Mouse (Mus musculus): ENCODE results near the gene Sppl3. TPM values are rescaled to one million over a fixed set of nuclear protein-coding genes. Genes with fewer than 3 reads are reported as not detected.

Gene Sppl3
- total RNA-seq, 2 experiments from 2014 or later = 80.5 to 81.7 TPM

GRCm38 (mm10) chr5:115127421-115128179 is 116.7 kb downstream of the Sppl3 start:
- no peak for DNase-seq

GRCm38 (mm10) chr5:115129328-115129727 is 118.4 kb downstream of the Sppl3 start:
- DNase-seq = no peak

GRCm38 (mm10) chr5:115132465-115132864 is 121.5 kb downstream of the Sppl3 start:
- DNase-seq = no peak

- no peak for DNase-seq
Observed at GRCm38 (mm10) chr5:115133358-115134066, 122.6 kb downstream of the Sppl3 start.

GRCm38 (mm10) chr5:115134234-115135165 is 123.6 kb downstream of the Sppl3 start, which contains the start of gene Unc119b:
Unc119b (minus strand) TSS chr5:115134975.
- DNase-seq = peak; percentile 86 to 89

- DNase-seq = no peak
Observed at GRCm38 (mm10) chr5:115139124-115139523, 128.2 kb downstream of the Sppl3 start.

- DNase-seq = no peak
Observed at GRCm38 (mm10) chr5:115140726-115141125, 129.8 kb downstream of the Sppl3 start.

GRCm38 (mm10) chr5:115142166-115142697 is 131.3 kb downstream of the Sppl3 start:
- no peak for DNase-seq

- DNase-seq = peak; percentile 44 to 53
Observed at GRCm38 (mm10) chr5:115143552-115143951, 132.6 kb downstream of the Sppl3 start.

- DNase-seq = no peak
Observed at GRCm38 (mm10) chr5:115144471-115144870, 133.5 kb downstream of the Sppl3 start.

GRCm38 (mm10) chr5:115145253-115145968 is 134.5 kb downstream of the Sppl3 start:
- no peak for DNase-seq

- DNase-seq = no peak
Observed at GRCm38 (mm10) chr5:115145976-115146746, 135.2 kb downstream of the Sppl3 start.

GRCm38 (mm10) chr5:115146747-115147130 is 135.8 kb downstream of the Sppl3 start:
- DNase-seq = no peak

- no peak for DNase-seq
Observed at GRCm38 (mm10) chr5:115147388-115147787, 136.5 kb downstream of the Sppl3 start.

- DNase-seq = no peak
Observed at GRCm38 (mm10) chr5:115148378-115148777, 137.4 kb downstream of the Sppl3 start.

Other genes with a start within 250 kb of the Sppl3 start
- 10 to 100 TPM; 37.2 to 47.9 TPM for gene Ankrd13a, start 236.5 kb upstream of the Sppl3 start, total RNA-seq (2021)
- 10 to 100 TPM; 42.4 to 45.4 TPM for gene Git2, start 235.6 kb upstream of the Sppl3 start, total RNA-seq (2021)
- 100 to 1,000 TPM; 156 to 157 TPM for gene 1500011B03Rik, start 187.7 kb upstream of the Sppl3 start, total RNA-seq (2021)
- gene 4930519G04Rik, start 157.5 kb upstream of the Sppl3 start, total RNA-seq (2021) = not detected
- under 1 TPM; 0.72 to 0.76 TPM for gene Gm9936, start 152.5 kb upstream of the Sppl3 start, total RNA-seq (2021)
- 1 to 10 TPM; 1.4 to 2.4 TPM for gene Oasl2, start 114.2 kb upstream of the Sppl3 start, total RNA-seq (2021)
- not detected for gene Oasl1, start 87.9 kb upstream of the Sppl3 start, total RNA-seq (2021)
- 100 to 1,000 TPM; 185 to 227 TPM for gene 2210016L21Rik, start 69.0 kb upstream of the Sppl3 start, total RNA-seq (2021)
- gene Hnf1a, start 40.0 kb upstream of the Sppl3 start, total RNA-seq (2021) = not detected
- gene Gm10401, start 87.2 kb downstream of the Sppl3 start, total RNA-seq (2021) = not detected
- 10 to 100 TPM in 1 of 2 experiments, 1 to 10 TPM in 1; 8.8 to 10.3 TPM for gene Acads, start 108.2 kb downstream of the Sppl3 start, total RNA-seq (2021)
- 10 to 100 TPM; 31.5 TPM for gene Unc119b, start 123.8 kb downstream of the Sppl3 start, total RNA-seq (2021)
- 10 to 100 TPM; 92.7 to 96.4 TPM for gene Mlec, start 147.0 kb downstream of the Sppl3 start, total RNA-seq (2021)
- 100 to 1,000 TPM; 122 to 139 TPM for gene Cabp1, start 183.2 kb downstream of the Sppl3 start, total RNA-seq (2021)
- 100 to 1,000 TPM; 117 to 122 TPM for gene Pop5, start 224.7 kb downstream of the Sppl3 start, total RNA-seq (2021)